Mouse (Mus musculus) ES-E14 (cell line): Measurements from ENCODE around the gene Tsg101.

Source experiments
- CHD2 ChIP-seq: IDR thresholded peaks from 2 replicates; pipeline ENCODE4 v1.6.1; 2014; ENCODE audit warnings: mild to moderate bottlenecking, low read depth, low read length, inconsistent platforms
- HCFC1 ChIP-seq: IDR thresholded peaks from 2 replicates; pipeline ENCODE4 v1.6.1; 2012; ENCODE audit warnings: low read length, inconsistent platforms, borderline replicate concordance; ENCODE audit not compliant: insufficient read depth
- MAFK ChIP-seq: IDR thresholded peaks from 2 replicates; pipeline ENCODE4 v1.6.1; 2014; ENCODE audit warnings: mild to moderate bottlenecking, low read depth, low read length, inconsistent platforms; ENCODE audit not compliant: insufficient read depth
- ZC3H11A ChIP-seq: IDR thresholded peaks from 2 replicates; pipeline ENCODE4 v1.6.1; 2012; ENCODE audit warnings: low read depth, mild to moderate bottlenecking, inconsistent platforms, low read length, borderline replicate concordance
- ZNF384 ChIP-seq: IDR thresholded peaks from 2 replicates; pipeline ENCODE4 v1.6.1; 2012; ENCODE audit warnings: low read depth, low read length, inconsistent platforms

DNA sequence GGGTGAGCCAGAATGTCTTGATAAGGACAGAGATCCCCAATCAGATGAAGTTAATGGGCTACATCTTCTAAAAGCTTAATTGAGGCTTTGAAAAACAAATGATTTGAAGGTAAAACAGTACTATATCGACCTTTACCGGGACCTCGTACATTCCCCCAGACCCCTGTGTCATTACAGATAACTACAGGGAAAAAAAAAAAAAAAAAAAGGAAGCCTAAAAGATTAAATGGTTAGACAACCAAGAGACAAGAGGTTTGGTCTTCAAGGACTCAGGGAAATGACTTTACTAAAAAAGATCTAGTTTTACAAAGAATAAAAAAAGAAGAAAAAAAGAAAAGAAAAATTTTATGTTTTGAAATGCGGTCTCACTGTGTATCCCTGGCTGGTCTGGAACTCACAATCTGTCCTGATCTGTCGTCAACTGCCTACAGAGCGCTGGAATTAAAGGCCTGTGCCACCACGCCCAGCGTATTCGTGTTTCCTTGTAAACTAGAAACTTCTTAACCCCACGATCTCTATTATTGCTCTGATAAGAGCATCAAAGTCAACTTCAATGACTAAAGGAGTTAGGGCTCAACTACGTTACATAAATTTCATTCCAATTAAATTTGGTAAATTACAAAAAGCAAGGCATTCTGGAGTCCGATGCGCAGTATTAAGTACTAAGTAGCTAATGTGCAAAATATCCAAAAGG, 944 bp downstream of the Tsg101 start:
- TF ChIP-seq ZC3H11A: no peak
- TF ChIP-seq ZNF384: no peak
- no peak for TF ChIP-seq MAFK
- TF ChIP-seq HCFC1: no peak
- TF ChIP-seq CHD2: no peak
